Mouse (Mus musculus): Measurements from ENCODE around the gene Emilin2.

The Emilin2 gene

DNA sequence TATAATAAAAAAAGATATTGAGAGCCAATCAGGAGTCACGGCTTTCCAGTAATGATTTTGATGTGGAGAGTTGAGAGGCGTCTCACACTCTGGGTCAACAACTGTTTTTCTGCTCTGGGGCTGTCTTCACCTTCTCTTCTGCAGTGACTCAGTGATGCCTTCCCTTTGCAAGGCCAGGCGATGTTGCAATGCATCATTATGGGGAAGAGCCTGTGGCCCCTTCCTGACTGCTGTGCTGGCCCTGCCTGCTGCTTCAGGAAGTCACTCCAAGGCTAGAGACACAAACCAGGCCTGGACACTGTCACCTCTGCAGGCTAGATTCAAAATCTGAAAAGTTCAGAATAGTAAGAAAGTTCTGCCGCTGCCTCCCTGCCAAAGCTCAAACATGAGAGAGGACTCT is 11.9 kb downstream of the Emilin2 start:
- peak; percentile 55 for DNase-seq

DNA sequence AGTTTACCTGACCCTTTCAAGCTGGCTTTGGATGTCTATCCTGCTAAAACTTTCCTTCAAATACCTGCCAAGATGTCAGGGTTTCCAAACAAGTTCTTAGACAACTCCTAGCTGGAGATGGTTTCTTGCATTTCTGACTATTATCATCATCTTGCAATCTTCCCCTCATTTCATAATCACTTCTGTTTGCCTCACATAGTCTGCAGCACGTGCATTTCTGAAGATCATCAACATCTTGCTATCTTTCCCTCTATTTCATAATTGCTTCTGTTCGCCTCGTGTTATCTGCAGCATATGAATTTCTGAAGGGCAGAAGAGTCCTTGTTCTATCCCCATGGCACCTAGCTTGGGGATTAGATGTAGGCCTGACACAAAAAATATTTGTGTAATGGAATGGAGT is 17.2 kb downstream of the Emilin2 start:
- DNase-seq = no peak

DNA sequence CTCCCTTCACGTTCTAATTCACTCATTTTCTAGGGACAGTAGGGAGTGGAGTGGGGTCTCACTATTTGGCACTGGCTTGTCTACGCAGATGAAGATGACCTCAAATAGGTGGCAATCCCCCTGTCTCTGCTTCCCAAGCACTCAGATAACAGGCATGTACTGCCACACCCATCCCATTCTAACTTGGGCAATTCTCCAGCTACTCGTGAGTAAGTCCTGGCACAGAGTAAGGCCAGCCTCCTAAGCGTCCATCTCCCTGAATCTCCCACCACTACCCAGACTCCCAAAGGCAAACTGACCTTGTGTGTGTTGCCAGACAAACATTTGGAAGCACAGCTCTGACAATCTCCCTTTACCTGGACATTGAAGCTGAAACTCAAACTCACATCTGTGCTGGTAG is 18.9 kb downstream of the Emilin2 start:
- no peak for DNase-seq

DNA sequence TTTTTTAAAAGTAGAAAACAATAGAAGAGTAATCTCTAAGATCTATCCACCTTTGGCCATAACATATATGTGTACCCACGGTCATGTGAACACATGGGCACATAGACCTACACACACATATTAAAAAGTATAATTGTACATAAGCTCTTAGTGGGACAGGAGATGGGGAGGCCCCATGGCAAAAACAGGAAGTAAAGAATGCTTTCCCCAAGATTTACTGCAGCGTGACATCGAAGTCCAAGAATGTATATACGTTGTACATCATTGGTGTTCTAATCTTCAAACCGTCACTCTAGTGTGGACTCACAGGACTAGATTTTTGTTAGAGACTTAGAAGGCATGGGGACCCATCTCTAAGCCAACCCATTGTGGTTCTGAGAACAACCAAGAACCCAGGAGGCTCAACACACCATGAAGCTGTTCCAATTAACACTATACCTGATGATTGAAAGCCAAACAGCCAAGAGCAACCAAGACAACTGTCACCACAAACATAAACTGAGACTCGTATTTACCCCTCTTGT is 19.8 kb downstream of the Emilin2 start:
- DNase-seq = no peak

DNA sequence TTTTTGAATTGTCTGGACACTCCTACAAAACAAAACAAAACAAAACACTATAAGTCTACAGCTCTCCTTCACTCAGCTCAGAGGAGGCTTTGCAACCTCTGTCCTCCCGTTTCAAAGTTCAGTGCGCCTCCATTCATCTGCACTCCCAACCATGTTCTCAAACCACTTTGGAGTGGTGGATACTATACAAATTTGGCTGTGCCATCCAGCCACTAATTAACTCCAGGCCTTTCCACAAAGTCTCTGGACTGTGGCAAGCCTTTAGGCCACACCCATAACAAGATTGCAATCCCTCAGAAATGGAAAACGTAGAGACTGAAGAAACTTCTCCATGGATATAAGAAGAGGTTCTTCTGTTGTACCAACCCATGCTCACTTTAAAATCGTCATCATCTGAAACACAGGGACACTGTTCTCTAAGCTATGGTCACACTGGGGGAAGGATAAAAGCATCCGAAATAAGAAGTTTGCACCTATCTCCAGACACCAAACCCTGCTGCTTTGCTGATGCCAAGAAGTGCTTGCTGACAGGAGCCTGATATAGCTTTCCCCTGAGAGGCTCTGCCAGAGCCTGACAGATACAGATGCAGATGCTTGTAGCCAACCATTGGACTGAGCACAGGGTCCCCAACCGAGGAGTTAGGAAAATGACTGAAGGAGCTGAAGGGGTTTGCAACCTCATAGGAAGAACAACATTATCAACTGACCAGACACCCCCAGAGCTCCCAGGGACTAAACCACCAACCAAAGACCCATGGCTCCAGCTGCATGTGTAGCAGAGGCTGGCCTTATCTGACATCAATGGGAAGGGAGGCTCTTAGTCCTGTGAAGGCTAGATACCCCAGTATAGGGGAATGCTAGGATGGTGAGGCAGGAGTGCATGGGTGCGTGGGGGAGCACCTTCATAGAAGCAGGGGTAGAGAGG is 21.0 kb downstream of the Emilin2 start:
- DNase-seq = no peak

DNA sequence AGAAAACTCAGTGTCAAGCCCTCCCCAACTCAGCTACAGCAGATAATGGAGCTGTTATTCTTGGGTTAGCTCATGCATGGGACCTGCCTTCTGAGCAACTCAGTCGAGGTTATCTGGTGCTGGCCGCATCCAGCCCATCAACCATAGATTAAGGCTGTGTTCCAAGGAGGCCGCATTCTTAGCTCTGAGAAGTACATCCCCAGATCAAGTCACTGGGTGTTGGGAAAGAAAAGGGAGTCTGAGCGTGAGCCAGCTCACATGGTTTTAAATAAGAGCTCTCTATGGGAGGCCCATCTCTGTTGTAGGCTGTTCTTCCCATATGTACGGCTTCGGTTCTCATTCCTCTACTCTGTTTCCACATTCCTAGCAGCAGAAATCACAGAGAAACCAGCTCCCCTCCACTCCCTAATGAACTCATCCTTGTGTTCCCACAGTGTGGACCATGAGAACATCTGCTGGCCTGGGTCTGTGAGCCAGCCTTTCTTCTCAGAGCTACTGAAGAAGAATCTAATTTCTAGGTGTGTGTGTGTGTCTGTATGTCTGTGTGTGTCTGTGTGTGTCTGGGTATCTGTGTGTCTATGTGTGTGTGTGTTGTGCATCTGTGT is 22.1 kb downstream of the Emilin2 start:
- no peak for DNase-seq

DNA sequence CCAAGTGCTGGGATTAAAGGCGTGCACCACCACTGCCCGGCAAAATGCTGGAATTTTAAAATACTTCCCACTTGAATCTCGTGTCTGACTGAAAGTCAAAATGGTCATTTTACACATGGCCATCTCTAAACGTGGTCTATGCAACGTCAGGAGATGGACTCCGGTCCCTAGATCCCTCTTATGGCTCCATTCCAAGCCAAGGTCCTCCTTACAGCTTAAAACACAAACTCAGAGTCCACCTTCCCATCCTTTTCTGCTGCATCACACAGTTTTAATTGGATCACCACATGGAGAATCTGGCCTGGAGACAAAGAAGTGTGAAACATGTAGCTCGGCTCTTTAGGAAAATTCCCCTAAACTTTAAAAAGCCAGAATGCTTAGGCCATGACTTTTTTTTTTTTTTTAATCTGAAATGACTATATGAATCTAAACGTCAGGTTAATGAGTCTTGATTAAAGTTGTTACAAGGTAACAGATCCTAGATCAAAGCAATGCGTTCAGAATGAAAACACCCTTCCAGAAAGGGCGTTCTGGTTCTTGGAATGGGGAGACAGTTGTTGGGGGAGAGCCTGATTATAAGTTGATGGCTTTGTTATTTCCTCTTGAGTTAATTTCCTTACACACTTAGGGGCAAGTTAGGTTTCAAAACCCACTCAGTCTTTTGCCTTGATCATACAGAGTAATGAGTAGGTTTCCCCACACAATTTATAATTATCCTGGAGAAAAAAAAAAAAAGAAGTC is 22.8 kb downstream of the Emilin2 start:
- no peak for DNase-seq

DNA sequence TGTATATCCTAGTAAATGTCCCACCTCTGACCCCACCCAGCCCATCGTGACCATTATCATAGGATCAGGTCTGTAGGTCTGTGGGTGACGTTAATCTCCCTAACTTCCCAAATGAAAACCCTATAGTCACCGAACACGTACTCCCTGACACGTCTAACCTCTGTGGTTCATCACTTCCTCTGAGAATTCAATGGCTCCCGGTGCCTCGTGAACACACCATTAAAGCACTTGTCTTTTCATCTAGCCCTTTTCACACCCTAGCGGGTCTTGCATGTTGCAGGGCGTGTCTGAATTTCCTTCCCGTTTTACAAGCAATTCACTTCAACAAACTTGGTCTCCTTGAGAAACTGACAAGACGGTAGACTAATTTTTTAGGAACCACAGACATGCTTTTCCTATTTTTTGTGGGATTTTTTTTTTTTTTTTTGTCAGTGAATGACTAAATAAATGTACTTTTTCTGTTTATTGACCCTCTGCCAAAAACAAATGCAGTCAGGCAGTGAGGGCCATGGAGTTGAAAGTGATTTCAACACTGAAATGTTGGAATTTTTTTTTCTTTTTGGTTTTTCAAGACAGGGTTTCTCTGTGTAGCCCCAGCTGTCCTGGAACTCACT is 23.5 kb downstream of the Emilin2 start:
- peak; percentile 73 for DNase-seq

DNA sequence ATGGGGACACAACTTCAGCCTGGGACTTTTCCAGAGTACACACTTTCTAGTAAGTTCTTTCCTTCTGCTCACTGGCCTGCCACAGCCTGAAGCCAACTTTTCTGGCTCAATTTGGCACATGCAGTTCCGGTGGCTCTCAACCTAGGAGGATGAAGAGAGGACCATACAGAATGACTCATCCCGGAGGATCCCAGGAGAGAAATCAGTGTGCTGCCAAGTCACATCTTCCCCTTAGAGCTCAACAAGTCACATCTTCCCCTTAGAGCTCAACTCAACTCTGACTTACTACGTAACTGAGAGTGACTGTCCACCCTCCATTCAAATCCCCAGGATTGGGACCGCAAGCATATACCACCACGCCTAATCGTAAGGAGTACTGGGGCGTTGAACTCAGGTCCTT is 24.2 kb downstream of the Emilin2 start:
- no peak for DNase-seq

DNA sequence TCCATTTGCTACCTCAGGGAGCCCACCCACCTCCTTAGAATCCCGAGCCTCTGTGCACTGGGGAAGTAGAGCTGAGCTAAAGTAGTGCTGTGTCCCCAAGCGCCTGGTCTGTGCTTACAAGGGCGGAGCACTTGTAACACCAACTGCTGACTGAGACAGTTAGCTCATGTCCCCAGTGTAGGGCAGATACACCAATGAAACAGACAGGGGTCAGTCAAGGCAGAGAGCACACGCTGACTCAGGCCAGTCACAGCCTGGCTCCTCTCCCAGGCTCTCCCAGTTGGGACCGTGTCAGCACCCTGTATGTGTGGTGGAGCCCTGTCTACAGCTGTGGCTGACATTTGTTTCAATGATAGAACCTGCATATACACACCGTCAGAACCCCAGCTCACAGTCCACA is 25.8 kb downstream of the Emilin2 start:
- peak; percentile 28 for DNase-seq

DNA sequence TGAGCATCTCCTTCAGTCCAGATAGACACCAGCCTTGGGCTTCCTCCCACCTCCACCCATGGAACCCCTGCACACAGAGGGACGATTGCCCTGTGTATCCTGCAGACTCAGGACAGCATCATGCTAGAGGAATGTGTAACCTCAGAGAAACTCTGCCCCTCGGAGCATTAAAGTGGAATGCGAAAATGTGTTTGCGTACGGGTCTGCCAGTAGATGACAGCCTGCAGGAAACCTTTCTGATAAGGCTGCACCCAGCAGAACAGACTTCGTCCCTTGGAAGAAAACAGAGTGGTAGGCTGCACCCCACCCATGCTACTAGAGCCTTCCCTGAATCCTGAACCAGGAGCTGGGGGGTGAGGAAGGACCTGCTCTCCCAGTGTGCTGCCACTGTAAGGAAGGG is 26.9 kb downstream of the Emilin2 start:
- DNase-seq = no peak

DNA sequence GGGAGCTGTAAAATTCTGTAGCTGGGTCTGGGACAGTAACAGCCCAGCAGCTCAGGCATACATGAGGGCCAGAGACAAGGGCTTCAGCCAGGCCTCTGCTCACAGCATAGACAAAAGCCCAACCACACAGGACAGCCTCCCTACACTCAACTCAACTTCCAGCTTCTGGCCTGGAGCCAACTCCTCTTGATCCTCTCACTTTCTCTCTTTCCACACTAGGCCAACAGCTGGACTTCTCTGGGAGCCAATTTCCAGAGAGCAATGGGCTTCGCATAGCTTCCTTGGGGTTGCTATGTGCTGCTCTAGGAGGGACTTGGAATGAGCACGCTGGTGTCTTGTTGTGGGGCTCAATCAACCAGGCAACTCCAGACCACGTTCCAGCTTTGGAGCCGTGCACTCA is 28.5 kb downstream of the Emilin2 start:
- peak; percentile 65 for DNase-seq

DNA sequence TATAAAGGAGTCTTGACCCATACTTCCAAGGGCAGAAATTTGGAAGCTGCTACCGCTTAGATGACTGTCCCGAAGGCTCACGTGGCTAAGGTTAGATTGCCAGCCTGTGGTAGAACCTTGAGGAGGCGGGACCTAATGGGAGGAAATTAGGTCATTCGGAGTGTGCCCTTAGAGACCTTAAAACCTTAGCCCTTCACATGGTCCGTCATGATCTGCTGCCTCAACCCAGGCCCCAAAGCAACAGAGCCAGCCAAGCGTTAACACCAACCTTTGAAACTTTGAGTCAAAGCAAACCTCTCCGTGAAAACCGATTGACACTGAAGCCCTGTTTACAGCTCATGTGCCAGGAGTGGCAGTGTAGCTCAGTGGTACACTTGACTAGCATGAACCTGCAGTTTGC is 29.1 kb downstream of the Emilin2 start:
- no peak for DNase-seq

DNA sequence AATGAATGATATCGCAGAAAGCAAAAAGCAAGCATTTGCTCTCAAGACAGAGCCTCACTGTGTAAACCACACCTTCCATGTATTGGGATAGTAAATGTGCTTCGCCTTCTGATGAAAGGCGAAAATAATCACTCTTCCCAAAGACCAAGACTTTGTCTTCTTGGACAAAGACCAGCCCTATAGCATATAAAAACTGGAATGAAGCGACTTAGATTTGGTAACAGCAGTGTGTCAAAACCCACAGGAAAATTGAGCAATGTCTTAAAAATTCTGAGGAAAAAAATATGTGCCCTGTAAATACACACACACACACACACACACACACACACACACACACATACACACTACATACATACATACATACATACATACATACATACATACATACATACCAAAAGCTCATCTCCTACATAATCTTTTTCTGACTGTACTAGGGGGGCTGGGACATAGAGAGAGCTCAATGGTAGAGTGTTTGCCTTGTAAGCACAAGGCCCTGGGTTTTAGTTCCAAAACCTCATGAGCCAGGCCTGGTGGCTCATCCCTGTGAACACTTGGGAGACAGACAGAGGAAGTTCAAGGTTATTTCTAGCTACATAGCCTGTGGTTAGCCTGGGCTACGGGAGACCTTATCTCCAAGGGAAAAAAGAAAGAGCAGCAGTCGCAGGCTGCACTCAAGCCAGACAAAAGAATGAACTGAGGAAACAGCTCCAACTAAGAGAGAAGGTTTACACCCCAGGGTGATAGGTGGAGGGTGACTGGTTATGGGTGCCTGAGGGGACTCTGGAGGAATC is 33.9 kb downstream of the Emilin2 start:
- DNase-seq = no peak

DNA sequence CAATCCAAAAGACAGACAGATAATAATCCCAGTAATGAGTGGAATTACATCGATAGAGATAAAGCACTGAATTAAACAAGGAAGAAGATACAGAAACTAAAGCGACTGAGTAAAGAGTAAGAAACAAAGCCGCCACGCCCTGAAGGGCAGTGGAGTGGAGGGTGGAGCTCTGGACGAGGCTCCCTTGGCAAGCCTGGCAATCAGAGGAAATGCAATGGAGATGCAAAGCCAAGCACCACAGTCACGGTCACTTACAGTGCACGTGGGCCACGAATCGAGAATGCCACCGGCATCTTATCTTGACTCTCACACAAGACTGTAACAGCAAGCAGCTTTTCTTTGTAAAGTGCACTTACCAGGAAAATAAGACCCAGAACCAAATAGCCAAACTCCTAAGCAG is 35.0 kb downstream of the Emilin2 start:
- DNase-seq = peak; percentile 67

DNA sequence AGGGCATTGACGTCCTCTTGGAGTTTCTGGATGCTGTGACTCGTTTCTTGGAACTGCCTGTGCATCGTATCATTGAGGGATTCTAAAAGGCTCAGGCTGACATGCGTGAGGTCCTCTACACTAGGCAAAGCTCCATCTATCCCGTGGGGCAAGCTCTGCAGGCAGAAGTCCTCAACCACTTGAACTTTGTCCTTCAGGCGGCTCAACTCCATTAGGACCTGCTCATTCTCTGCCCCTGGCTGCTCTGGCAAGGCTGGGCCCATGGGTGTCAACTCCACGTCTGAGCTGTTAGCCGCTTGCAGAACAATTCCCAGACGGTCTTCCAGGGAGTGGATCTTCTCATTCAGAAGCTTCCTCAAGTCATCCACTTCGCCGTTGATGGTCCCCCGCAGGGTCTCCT is 37.9 kb downstream of the Emilin2 start:
- DNase-seq = no peak

DNA sequence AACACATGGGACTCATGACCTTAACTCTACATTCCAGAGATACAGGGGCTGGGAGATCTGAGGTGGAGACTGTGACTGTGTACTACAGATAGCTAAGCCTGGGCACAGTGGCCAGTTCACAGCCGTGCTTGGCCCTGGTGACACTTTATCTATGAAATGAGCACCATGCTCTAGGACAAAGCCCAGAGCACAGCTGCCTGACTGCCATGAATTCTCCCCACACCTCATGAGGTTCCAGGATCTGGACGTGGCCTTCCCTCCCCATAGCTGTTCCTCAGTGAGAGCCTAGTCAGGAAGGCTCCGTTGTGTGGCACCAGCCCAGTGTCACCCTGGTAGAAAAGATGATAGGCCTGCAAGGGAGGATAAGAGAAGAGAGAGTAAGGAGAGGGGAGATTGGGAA is 43.2 kb downstream of the Emilin2 start:
- no peak for DNase-seq

DNA sequence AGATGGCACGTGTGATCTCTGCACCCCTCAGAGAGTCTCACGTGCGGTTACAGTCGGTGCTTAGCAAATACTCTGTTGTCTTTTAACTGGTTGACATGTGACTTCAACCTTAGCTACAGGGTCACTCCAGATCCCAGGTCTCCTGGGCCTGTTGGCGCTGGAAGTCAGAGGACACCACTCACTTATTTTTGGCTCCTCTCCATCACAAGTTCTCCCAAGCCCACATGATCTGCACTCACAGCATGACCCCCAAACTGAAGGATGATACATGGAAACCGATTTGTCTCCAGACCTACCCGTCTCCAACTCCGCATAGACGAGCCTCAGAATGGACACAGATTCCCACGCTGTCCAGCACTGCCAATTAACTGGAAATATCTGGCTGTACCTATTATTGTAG is 43.6 kb downstream of the Emilin2 start:
- no peak for DNase-seq

DNA sequence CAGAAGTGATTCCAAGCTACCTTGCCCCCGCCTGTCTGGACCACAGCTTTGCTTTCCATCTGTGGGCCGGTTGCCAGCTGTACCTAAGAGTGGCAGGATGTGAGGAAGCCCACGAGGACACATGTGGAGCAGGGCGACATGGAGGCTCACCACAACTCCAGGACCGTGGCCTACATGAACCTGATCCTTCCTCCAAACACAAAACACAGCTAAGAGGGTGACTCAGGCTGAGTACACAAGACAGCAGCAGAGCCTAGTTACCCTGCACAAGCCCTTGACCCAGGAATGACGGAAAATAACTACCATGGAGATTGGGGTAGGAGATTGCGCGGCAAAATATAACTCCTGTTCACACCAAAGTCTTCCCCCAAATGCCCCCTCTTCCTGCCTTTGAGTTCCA is 44.4 kb downstream of the Emilin2 start:
- DNase-seq = peak; percentile 35

DNA sequence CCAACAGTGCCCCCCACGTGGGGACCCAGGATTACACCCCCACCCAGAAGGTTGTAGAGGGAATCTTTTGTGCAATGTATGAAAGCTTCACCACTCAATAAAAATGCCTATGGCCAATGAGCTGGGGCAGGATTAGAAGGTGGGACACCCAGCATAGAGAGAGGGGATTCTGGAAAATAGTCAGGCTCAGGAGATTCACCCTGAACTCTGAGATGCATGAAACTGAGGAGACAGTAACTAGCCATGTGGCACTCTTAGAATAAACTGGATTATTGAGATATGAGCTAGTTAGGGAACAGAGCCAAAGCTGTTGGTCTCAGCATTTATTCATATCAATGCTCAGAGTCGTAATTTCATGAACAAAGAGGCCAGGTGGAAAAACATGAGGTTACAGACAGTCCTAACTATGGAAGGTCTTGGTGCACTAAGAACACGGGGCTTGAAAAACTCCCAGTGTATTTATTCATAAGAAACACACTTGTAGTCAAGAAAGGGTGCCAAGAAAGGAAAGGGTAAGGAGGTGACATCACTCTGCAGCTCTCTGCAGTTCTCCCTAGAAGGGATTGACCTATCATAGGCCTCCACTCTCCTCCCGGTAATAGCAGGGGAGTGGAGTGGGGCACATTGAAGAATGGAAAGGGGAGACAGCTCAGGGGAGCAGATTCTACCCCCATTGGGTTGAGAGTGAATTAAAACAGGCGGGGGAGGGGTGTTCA is 46.3 kb downstream of the Emilin2 start:
- no peak for DNase-seq

DNA sequence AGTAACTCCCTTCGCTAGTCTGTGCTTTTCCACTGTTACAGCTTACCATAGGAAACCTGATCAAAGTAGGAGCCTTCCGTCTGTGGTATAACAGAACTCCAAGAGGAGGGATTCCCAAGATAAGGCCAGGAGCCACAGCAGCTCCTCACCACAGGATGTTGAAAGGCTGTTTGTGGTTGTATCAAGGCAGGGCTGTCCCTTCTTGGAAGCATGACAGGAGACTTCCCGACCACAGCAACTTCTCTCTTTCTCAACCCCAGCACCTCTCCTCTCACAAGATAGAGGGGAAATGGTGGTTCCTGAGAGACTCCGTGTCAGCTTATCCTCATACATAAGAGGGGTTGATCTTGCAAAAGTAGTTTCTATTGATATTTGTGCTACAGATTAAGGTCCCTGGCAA is 47.0 kb downstream of the Emilin2 start:
- DNase-seq = peak; percentile 35

DNA sequence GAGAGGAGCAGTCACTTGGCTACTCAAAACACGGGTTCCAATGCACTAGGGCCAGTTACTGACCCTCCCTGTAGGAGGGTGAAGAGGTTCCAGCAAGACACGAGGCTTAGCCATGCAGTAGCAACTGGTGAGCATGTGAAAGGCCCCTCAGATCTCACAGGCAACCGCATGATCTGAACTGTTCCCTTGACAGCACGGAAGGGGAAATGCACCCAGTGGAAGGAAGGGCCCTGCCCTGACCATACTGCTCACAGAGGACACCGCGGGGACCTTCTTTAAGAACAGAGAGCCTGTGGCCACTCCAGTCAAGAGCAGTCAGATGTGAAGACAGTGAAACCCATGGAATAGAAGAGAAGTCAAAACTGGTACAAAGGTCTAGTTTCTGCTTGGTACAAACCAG is 48.6 kb downstream of the Emilin2 start:
- DNase-seq = peak; percentile 50
